Mouse (Mus musculus) heart, postnatal 0 days (tissue): ENCODE results near the gene Dnah1. TPM values are rescaled to one million over a fixed set of nuclear protein-coding genes. Genes with fewer than 3 reads are reported as not detected.

Experiments used
- ATAC-seq: fragments of 200-750 bp; cut with Nextera tagmentation; 2 replicates; pipeline ENCODE4 v1.8.0; 2017; ENCODE audit warnings: low read depth, moderate number of reproducible peaks, moderate library complexity; ENCODE audit not compliant: insufficient read depth
- DNase-seq: peaks from one replicate; pipeline ENCODE4 v3.0.0-alpha.2; 2016; ENCODE audit warnings: low spot score
- H3K27ac ChIP-seq: fragments of 300-500 bp; sonication (generic); 2 replicates; pipeline ENCODE4 v1.5.1; 2014; ENCODE audit warnings: low read depth, mild to moderate bottlenecking
- H3K27me3 ChIP-seq: fragments of 300-500 bp; sonication (generic); 2 replicates; pipeline ENCODE4 v1.6.1; 2014; ENCODE audit warnings: low read length, mixed read lengths; ENCODE audit not compliant: control insufficient read depth, insufficient read depth
- H3K36me3 ChIP-seq: fragments of 300-500 bp; sonication (generic); replicated peaks from 2 replicates; pipeline ENCODE4 v1.6.1; 2014; ENCODE audit warnings: low read length, mixed read lengths; ENCODE audit not compliant: control insufficient read depth, insufficient read depth
- H3K4me1 ChIP-seq: fragments of 300-500 bp; sonication (generic); 2 replicates; pipeline ENCODE4 v1.6.1; 2014; ENCODE audit warnings: antibody characterized with exemption; ENCODE audit not compliant: control insufficient read depth, insufficient read depth
- H3K4me2 ChIP-seq: fragments of 300-500 bp; sonication (generic); 2 replicates; pipeline ENCODE4 v1.6.1; 2014; ENCODE audit warnings: low read depth, mild to moderate bottlenecking, low read length, moderate library complexity
- H3K4me3 ChIP-seq: fragments of 300-500 bp; sonication (generic); 2 replicates; pipeline ENCODE4 v1.5.1; 2014; ENCODE audit warnings: low read depth, low read length
- H3K9ac ChIP-seq: fragments of 300-500 bp; sonication (generic); replicated peaks from 2 replicates; pipeline ENCODE4 v1.6.1; 2014; ENCODE audit warnings: low read depth, low read length, mixed read lengths
- H3K9me3 ChIP-seq: fragments of 300-500 bp; sonication (generic); replicated peaks from 2 replicates; pipeline ENCODE4 v1.6.1; 2016; ENCODE audit warnings: low read length; ENCODE audit not compliant: control insufficient read depth
- CTCF ChIP-seq: IDR thresholded peaks from 2 replicates; pipeline ENCODE4 v1.5.1; 2016; ENCODE audit warnings: antibody characterized with exemption, control low read depth, low read depth
- EP300 ChIP-seq: IDR thresholded peaks from 2 replicates; pipeline ENCODE4 v1.6.1; 2016; ENCODE audit warnings: antibody characterized with exemption, low read depth
- WGBS: fragments of 180-500 bp; shearing (Covaris S2); extraction: QIAGEN DNeasy Blood & Tissue Kit; methylation state at CpG from one replicate; pipeline ENCODE4 v1.1.7; 2014; 5-methylcytosine and 5-hydroxymethylcytosine counted together
- polyA plus RNA-seq: library from polyadenylated mRNA; unstranded; fragments of >200 nt; fragmentation: Nextera tagmentation; extraction: Ambion mirVana; gene quantifications from 2 replicates; pipeline ENCODE4 v1.2.1, GENCODE M21; 2015
- total RNA-seq: library from RNA; depleted of rRNA; stranded (reverse); fragments of >200 nt; gene quantifications from 2 replicates; pipeline ENCODE4 v1.2.3, GENCODE M21; 2014; ENCODE audit warnings: low replicate concordance

Dnah1 gene
- total and polyA plus RNA-seq, 2 experiments from 2014 or later = 0.08 to 0.10 TPM

DNA sequence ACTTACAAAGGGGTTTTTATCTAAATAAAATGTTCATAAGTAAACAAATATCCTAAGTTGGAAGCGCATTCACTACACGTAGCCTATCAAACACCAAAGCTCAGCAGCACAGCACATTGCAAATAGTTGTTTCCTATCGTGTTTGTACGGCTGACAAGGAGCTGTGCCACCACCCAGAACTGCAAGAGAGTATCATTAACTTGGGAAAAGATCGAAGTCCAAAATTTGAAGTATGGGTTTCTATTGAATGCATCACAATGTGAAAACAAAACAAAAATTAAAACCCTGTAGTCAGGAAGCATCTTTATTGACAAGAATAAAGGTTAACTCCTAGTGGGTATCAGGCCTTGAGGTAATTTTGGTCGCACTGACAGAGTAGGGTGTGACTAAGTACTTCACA, 75.3 kb downstream of the Dnah1 start:
- WGBS = 93% methylated on average over 6 of the region's 6 CpGs

DNA sequence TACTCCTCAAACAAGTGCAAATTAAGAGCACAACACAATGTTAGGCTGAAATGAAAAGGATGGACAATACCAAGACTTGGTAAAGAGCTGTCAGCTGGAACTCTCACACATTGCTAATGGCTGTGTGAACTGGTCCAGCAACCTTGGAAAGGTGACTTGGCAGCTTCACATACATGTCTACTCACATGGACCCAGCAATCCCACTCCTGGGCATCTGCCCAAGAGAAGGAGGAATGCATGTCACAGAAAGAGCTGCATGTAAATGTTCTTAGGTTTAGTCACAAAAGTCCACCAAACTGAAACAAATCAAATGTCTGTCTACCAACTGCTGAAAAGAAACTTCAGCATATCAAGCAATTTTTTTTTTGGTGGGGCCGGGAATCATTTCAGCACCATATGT, 77.8 kb downstream of the Dnah1 start:
- DNase-seq = no peak
- TF ChIP-seq CTCF = no peak
- no peak for TF ChIP-seq EP300
- Histone ChIP-seq H3K9me3 (no peaks in the 10 kb centered on the region), H3K4me2 (no peak overlapping the region), H3K4me3 (no peak overlapping the region), H3K9ac (no peak overlapping the region), H3K4me1 (0 out of 2 replicates have a peak, but pooled peaks cover 11% of the 10 kb centered on the region), H3K27ac (peak overlapping the region; percentile 53), H3K36me3 (no peaks in the 10 kb centered on the region), H3K27me3 (no peaks in the 10 kb centered on the region)
- WGBS = 27% methylated on average over 1 of the region's 1 CpGs
- ATAC-seq = no peak; the same call in 1 of the 2 replicates

More for the DNA sequence above, 75.3 kb downstream of the Dnah1 start:
- peaks cover 18% of the 10 kb centered on the region for H3K4me1 ChIP-seq
- ATAC-seq = no peak
- TF ChIP-seq EP300 (no peak), CTCF (no peak)
- no peak overlapping the region for H3K27ac ChIP-seq
- no peaks in the 10 kb centered on the region for H3K27me3 ChIP-seq
- peaks cover 4% of the 10 kb centered on the region; the same call in 1 of the 2 replicates for H3K36me3 ChIP-seq
- DNase-seq = no peak
- H3K9ac ChIP-seq = no peak overlapping the region
- H3K9me3 ChIP-seq = no peaks in the 10 kb centered on the region
- H3K4me3 ChIP-seq = no peak overlapping the region
- no peak overlapping the region for H3K4me2 ChIP-seq

DNA sequence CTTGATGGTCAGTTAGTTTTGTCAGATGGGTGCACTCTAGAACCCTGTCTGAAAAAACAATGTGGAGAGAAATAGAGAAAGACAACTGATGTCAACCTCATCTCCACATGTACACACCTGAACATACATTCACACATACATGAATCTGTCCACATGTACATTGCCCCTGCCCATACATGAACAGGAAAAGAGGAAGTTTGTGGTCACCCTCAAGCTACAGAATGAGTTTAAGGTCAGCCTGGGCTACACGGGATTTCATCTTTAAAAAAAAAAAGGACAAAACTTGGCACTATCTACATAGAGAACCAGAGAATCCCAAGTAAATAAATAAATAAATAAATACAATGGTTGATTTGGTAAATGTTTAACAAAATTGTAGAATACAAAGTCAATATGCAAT, 78.9 kb downstream of the Dnah1 start:
- no peak for DNase-seq
- H3K4me1 ChIP-seq = 0 out of 2 replicates have a peak, but pooled peaks cover 5% of the 10 kb centered on the region
- H3K27me3 ChIP-seq = no peaks in the 10 kb centered on the region
- H3K36me3 ChIP-seq = no peaks in the 10 kb centered on the region
- no peak overlapping the region for H3K9ac ChIP-seq
- 73% methylated on average over 1 of the region's 1 CpGs for WGBS
- ATAC-seq = no peak
- no peak for TF ChIP-seq CTCF
- TF ChIP-seq EP300 = no peak
- H3K4me3 ChIP-seq = no peak overlapping the region
- H3K27ac ChIP-seq = no peak overlapping the region
- H3K4me2 ChIP-seq = no peak overlapping the region
- no peaks in the 10 kb centered on the region for H3K9me3 ChIP-seq

DNA sequence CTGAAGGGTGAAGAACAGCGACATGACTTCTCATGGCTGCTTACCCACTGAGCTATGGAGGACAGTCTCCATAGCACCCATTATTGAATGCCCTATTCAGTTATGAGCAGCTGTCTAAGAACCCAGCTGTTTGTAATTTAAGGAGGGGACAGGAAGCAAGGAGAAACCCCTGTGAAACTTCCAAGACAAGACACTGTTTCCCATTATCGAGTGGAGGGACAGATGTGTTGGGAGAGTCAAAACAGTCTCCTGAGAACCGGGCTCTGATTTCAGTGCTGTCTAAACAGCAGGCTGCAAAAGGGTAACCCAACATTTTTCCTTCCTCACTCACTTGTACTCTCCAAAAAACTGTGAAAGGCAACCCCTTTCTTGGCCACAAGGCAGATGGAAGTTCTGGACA, 83.2 kb downstream of the Dnah1 start:
- Histone ChIP-seq H3K9ac (no peak overlapping the region), H3K4me1 (no peaks in the 10 kb centered on the region), H3K27me3 (no peaks in the 10 kb centered on the region), H3K9me3 (no peaks in the 10 kb centered on the region), H3K4me3 (no peak overlapping the region), H3K36me3 (no peaks in the 10 kb centered on the region; the same call in 1 of the 2 replicates), H3K4me2 (no peak overlapping the region), H3K27ac (no peak overlapping the region)
- DNase-seq = no peak
- no peak for ATAC-seq
- no peak for TF ChIP-seq EP300
- TF ChIP-seq CTCF = no peak
- 74% methylated on average over 3 of the region's 3 CpGs for WGBS

DNA sequence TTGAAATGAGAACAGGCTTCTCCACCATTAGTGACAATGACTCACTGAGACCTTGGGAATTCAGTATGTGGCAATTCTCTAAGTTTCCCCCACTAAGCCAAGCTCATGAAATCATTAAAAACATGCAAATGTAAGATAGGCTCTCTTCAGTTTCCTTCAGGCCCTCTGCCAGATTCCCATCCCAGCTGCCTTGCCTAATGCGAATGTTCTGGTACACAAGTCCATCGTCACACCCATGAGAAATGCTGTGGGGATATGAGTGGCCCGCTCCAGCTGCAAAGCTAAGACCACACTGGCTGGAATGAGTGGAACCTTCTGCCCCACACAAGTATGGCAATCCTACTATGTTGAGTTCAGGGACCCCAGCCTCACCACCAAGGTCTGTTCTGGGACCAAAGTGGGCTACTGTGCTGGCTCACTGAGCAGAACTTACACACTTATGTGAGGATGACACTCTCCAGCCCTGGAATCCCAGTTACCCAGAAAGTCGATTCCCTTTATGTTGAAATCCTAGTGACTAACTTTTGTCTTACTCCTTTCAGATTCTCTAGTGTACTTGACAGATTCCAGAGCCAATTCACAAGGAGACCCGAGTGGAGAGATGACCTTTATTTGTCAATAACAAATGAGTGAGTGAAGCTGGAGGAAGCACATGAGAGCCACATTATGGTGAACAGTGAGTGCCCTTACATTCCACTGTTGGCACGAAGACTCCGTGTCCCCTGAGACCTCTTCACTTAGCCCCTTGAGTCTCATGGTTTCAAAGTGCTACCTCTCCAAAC, 86.4 kb downstream of the Dnah1 start:
- WGBS = 64% methylated on average over 7 of the region's 7 CpGs
- no peaks in the 10 kb centered on the region for H3K27me3 ChIP-seq

More for the DNA sequence above, 86.4 kb downstream of the Dnah1 start:
- TF ChIP-seq CTCF (no peak), EP300 (no peak)
- H3K9ac ChIP-seq = no peak overlapping the region
- H3K9me3 ChIP-seq = no peaks in the 10 kb centered on the region
- H3K4me1 ChIP-seq = no peaks in the 10 kb centered on the region
- H3K27ac ChIP-seq = no peak overlapping the region
- DNase-seq (no peak), ATAC-seq (no peak; the same call in 1 of the 2 replicates)
- H3K4me3 ChIP-seq = no peak overlapping the region
- no peak overlapping the region for H3K4me2 ChIP-seq
- H3K36me3 ChIP-seq = no peaks in the 10 kb centered on the region; the same call in 1 of the 2 replicates
